Mouse (Mus musculus) urinary bladder, postnatal 14 days (tissue): ENCODE data around the gene Ccer2.
A peak's percentile ranks its signal among the peaks of the same experiment; 100 is the strongest.

Experiments used
- DNase-seq: peaks from one replicate; pipeline ENCODE4 v3.0.0; 2021; ENCODE audit warnings: low spot score

Ccer2 gene

GRCm38 (mm10) chr7:28790066-28790806 lies 34.3 kb downstream of the Ccer2 start:
- no peak for DNase-seq

- no peak for DNase-seq
Measured at GRCm38 (mm10) chr7:28791706-28792105, 35.7 kb downstream of the Ccer2 start.

- no peak for DNase-seq
Measured at GRCm38 (mm10) chr7:28792391-28793185, 36.6 kb downstream of the Ccer2 start.

- DNase-seq = no peak
Measured at GRCm38 (mm10) chr7:28793834-28794233, 37.9 kb downstream of the Ccer2 start.

GRCm38 (mm10) chr7:28794496-28794895 lies 38.5 kb downstream of the Ccer2 start:
- DNase-seq = no peak

GRCm38 (mm10) chr7:28795832-28796231 lies 39.9 kb downstream of the Ccer2 start:
- no peak for DNase-seq

- peak; percentile 87 for DNase-seq
Measured at GRCm38 (mm10) chr7:28796562-28796975, 40.6 kb downstream of the Ccer2 start.

- no peak for DNase-seq
Measured at GRCm38 (mm10) chr7:28799994-28800393, 44.0 kb downstream of the Ccer2 start.

GRCm38 (mm10) chr7:28801451-28801850 lies 45.5 kb downstream of the Ccer2 start:
- DNase-seq = no peak

- DNase-seq = peak; percentile 88
Measured at GRCm38 (mm10) chr7:28801901-28802670, 46.1 kb downstream of the Ccer2 start.

- peak; percentile 60 for DNase-seq
Measured at GRCm38 (mm10) chr7:28802846-28803588, 47.0 kb downstream of the Ccer2 start.

- DNase-seq = no peak
Measured at GRCm38 (mm10) chr7:28803756-28804155, 47.8 kb downstream of the Ccer2 start.

- DNase-seq = no peak
Measured at GRCm38 (mm10) chr7:28806869-28807268, 50.9 kb downstream of the Ccer2 start.

GRCm38 (mm10) chr7:28807641-28808220 lies 51.8 kb downstream of the Ccer2 start:
- peak; percentile 46 for DNase-seq

GRCm38 (mm10) chr7:28808221-28808941 lies 52.4 kb downstream of the Ccer2 start, which contains the start of gene Hnrnpl:
Gene Hnrnpl, plus strand, starts transcription at chr7:28808541.
- peak; percentile 68 for DNase-seq
